Mouse (Mus musculus) hindbrain, embryonic 10.5 days (tissue): Measurements from ENCODE around the gene Madcam1. TPM values are rescaled to one million over a fixed set of nuclear protein-coding genes. Genes with fewer than 3 reads are reported as not detected.
"Not testable (repeated sequence)": the region's sequence is repeated elsewhere in the genome, so short reads cannot be mapped to it uniquely, and the experiment has no call there.

ENCODE experiments used
- DNase-seq: peaks from one replicate; pipeline ENCODE4 v3.0.0-alpha.2; 2017; ENCODE audit warnings: low spot score
- H3K27ac ChIP-seq: fragments of 300-500 bp; sonication (generic); 2 replicates; pipeline ENCODE4 v1.5.1; 2016; ENCODE audit warnings: mild to moderate bottlenecking, moderate library complexity
- H3K27me3 ChIP-seq: fragments of 300-500 bp; sonication (generic); 2 replicates; pipeline ENCODE4 v1.6.1; 2016; ENCODE audit warnings: mild to moderate bottlenecking; ENCODE audit not compliant: poor library complexity, insufficient read depth, severe bottlenecking
- H3K36me3 ChIP-seq: fragments of 300-500 bp; sonication (generic); 2 replicates; pipeline ENCODE4 v1.6.1; 2016; ENCODE audit warnings: mild to moderate bottlenecking, moderate library complexity
- H3K4me1 ChIP-seq: fragments of 300-500 bp; sonication (generic); replicated peaks from 2 replicates; pipeline ENCODE4 v1.6.1; 2016; ENCODE audit warnings: mild to moderate bottlenecking
- H3K4me3 ChIP-seq: fragments of 300-500 bp; sonication (generic); 2 replicates; pipeline ENCODE4 v1.5.1; 2016; ENCODE audit warnings: mild to moderate bottlenecking, moderate library complexity
- H3K9me3 ChIP-seq: fragments of 300-500 bp; sonication (generic); 2 replicates; pipeline ENCODE4 v1.6.1; 2016; ENCODE audit warnings: mild to moderate bottlenecking, moderate library complexity
- WGBS: fragments of 180-500 bp; shearing (Covaris S2); methylation state at CpG from one replicate; pipeline ENCODE4 v1.1.7; 2016; 5-methylcytosine and 5-hydroxymethylcytosine counted together
- polyA plus RNA-seq: library from polyadenylated mRNA; unstranded; fragments of >200 nt; fragmentation: Nextera tagmentation; extraction: Ambion mirVana; gene quantifications from 2 replicates; pipeline ENCODE4 v1.2.1, GENCODE M21; 2016

Madcam1 gene
- polyA plus RNA-seq, 1 experiment from 2014 or later, result 1.5 TPM

DNA sequence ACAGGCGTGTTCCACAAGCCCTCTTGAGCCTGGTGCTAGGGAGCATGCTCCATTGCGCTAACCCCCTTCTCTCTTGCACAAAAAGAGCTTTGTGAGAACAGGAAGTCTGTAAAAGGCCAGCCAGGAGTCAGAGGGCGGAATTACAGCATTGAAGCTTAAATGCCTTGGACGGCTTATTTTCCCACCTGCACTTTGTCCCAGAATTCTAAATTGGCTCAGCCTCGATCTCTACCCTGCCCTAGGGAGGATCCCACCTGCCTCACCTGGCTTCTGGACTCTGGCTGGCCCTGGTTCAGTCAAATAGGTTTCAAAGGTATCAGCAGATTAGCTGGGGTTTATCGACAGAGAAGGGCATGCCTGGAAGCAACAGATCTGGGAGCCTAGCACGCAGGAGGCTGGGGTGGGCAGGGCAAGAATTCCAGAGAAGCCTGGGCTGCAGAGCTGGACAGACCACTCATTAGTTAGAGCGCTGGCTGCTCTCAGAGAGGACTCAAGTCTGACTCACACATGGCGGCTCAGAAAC, 31.8 kb downstream of the Madcam1 start:
- H3K4me1 ChIP-seq, result peaks cover 20% of the 10 kb centered on the region
- peak overlapping the region; percentile 69 for H3K27ac ChIP-seq
- H3K9me3 ChIP-seq, result peaks cover 5% of the 10 kb centered on the region; the same call in 1 of the 2 replicates
- no peaks in the 10 kb centered on the region for H3K27me3 ChIP-seq
- DNase-seq, result no peak
- no peak overlapping the region for H3K4me3 ChIP-seq
- WGBS, result 66% methylated on average over 9 of the region's 9 CpGs
- H3K36me3 ChIP-seq, result 0 out of 2 replicates have a peak, but pooled peaks cover 3% of the 10 kb centered on the region

DNA sequence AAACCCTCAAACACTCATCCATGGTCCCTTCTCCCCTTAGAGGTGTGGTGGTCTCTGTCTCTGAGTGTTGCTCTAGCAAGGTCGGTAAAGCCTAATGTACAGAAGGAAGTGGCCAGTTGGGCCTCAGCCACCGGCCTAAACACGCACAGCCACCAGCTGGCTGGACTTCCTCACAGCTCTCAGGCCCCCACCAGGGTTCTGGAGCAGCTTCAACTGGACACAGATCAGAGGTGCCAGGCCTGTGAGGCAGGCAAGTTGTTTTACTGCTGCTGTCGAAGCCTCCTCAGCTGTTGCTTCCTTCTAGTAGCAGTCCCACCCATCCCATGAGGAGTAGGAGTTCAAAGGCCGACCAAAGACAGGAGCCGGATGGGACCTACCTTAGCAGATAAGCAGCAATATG, 33.6 kb downstream of the Madcam1 start:
- no peak for DNase-seq
- Histone ChIP-seq H3K4me1 (peaks cover 27% of the 10 kb centered on the region), H3K36me3 (no peaks in the 10 kb centered on the region), H3K27ac (no peak overlapping the region), H3K4me3 (no peak overlapping the region), H3K27me3 (no peaks in the 10 kb centered on the region), H3K9me3 (no peaks in the 10 kb centered on the region)
- WGBS, result 79% methylated on average over 6 of the region's 6 CpGs

DNA sequence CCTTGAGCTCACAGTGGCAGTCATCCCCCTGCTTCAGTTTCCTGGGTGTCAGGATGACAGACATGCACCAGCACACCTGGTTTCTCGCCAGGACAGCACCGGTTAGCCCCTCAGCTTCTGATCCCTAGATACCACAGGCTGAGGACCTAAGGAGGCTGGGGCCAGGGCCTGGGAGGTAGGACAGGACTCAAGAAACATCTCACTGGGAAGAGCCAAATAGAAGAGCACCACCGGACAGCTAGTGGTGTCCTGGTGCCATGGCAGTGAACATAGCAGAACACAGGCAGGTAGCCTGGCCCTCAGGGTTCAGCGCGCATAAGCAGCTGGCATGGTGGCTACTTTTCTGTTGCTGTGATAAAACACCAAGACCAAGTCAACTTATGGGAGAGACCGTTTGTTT, 34.1 kb downstream of the Madcam1 start:
- Histone ChIP-seq H3K27ac (no peak overlapping the region), H3K4me1 (peaks cover 27% of the 10 kb centered on the region), H3K9me3 (no peaks in the 10 kb centered on the region), H3K36me3 (no peaks in the 10 kb centered on the region), H3K27me3 (no peaks in the 10 kb centered on the region), H3K4me3 (no peak overlapping the region)
- DNase-seq, result no peak
- 96% methylated on average over 6 of the region's 6 CpGs for WGBS

DNA sequence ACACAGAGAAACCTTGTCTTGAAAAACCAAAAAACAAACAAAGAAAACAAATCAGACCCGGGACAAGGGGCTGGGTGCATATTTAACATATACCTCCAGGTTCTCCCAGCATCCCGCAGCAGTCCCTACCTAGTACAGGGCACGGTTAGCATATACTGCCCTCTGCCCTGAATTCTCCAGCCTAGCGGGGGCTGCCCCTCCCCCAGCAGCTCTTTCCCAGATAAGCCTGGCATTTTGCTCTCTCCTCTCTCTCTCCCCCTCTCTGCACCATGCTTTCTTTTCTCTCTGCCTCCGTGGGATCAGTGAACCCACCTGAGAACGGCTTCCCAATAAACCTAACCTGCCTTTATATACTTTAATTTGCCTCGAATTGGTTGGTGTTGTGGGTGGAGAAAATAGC, 36.3 kb downstream of the Madcam1 start:
- Histone ChIP-seq H3K27me3 (no peaks in the 10 kb centered on the region), H3K27ac (peak overlapping the region; percentile 66), H3K36me3 (no peaks in the 10 kb centered on the region), H3K4me1 (peaks cover 36% of the 10 kb centered on the region), H3K9me3 (no peaks in the 10 kb centered on the region), H3K4me3 (no peak overlapping the region)
- WGBS, result 48% methylated on average over 7 of the region's 7 CpGs
- DNase-seq, result no peak

DNA sequence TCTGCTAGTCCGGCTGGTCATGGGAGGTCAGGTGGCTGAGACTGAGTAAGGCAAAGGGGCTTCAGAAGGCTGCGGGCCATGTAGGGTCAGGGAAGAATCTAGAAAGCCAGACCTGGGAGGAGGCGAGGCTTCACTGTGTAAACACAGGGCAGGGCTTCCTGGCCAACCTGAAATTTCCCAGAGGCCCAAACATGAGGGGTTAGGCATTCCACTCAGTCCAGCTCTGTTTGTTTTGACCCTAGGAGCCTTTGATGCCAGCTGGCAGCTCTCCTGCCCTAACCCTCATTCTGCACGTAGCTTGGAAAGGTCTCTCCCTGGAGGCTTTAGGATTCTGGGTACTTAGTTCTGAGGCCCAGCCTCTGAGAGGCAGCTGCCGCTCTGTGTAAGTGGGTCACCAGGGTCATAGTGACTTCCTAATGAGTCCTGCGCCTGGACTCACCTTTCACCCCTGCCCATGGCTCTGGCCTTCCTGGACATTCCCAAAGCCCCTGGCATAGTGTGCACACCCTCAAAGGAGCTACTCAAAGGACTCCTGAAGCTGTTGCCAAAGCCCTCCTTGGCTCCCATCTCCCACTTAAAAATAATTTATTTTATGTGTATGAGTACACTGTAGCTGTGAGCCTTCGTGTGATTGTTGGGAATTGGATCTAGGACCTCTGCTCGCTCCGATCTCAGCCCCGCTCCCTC, 37.2 kb downstream of the Madcam1 start:
- Histone ChIP-seq H3K27me3 (no peaks in the 10 kb centered on the region), H3K27ac (peak overlapping the region; percentile 66), H3K4me3 (no peak overlapping the region), H3K4me1 (peaks cover 39% of the 10 kb centered on the region), H3K9me3 (no peaks in the 10 kb centered on the region), H3K36me3 (peaks cover 9% of the 10 kb centered on the region)
- peak; percentile 47 for DNase-seq
- WGBS, result 55% methylated on average over 10 of the region's 10 CpGs

DNA sequence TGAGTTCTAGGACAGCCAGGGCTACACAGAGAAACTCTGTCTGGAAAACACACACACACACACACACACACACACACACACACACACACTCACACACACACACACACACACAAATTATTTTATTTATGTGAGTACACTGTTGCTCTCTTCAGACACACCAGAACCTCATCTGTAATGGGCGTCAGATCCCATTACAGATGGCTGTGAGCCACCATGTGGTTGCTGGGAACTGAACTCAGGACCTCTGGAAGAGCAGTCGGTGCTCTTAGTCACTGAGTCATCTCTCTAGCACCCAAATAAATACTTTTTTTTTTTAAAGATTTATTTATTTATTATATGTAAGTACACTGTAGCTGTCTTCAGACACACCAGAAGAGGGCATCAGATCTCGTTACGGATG, 38.6 kb downstream of the Madcam1 start:
- not testable (repeated sequence) for DNase-seq, H3K9me3 ChIP-seq, H3K4me3 ChIP-seq, H3K27ac ChIP-seq, H3K27me3 ChIP-seq
- WGBS, result 86% methylated on average over 4 of the region's 4 CpGs
- peaks cover 52% of the 10 kb centered on the region for H3K4me1 ChIP-seq
- peaks cover 22% of the 10 kb centered on the region for H3K36me3 ChIP-seq

DNA sequence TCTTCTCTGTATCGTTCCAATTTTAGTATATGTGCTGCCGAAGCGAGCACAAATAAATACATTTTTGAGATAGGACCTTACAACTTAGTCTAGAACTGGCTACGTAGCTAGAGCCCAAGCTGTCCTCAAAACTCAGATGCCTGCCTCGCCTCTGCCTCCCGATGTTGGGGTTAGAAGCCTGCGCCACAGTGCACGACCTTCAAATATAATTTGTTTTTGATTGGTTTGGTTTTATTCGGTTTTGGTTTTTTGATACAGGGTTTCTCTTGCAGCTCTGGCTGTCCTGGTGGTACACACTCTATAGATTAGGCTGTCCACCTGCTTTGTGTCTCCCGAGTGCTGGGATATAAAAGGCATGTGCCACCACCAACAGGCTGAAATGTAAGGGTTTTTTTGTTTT, 39.2 kb downstream of the Madcam1 start:
- Histone ChIP-seq H3K27ac (peak overlapping the region; percentile 97), H3K9me3 (no peaks in the 10 kb centered on the region), H3K27me3 (no peaks in the 10 kb centered on the region), H3K36me3 (peaks cover 28% of the 10 kb centered on the region), H3K4me1 (peaks cover 54% of the 10 kb centered on the region), H3K4me3 (peak overlapping the region; percentile 87)
- no peak for DNase-seq
- 77% methylated on average over 10 of the region's 10 CpGs for WGBS

DNA sequence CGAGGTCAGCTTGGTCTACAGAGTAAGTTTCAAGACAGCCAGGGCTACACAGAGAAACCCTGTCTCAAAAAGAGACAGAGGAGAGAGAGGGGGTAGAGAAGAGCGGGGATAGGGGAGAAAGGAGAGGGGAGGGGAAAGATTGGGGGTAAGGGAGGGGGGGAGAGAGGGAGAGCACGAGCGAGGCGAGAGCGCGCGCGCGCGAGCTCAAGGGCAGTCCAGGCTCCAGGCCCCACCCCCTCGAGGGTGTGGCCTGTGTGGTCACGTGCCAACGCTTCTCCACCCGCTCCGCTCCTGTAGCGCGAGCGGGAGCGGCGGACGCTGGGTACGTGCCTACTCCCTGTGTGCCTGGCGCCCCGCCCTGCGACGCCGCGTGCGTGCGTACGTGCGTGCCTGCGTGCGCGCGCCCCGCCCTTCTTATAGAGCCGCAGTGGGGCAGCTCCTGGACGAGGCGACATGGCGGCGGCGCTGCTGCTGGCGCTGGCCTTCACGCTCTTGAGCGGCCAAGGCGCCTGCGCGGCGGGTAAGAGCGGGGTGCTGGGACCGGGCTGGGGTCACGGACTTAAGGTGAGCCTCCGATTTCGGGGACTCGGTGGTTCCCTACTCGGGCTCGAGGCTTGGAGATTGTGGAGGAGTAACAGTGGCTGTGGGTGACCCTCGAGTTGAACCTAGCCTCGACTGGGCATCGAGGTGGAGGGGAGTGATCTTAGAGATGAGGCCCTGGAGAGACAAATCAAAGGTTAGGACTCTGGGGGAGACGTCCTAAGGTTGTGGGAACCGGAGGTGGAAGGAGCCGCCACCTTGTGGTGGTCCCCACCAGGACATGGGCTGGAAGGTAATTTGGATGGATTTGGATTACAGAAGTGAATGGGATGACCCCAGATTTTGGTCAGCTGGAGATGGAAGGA, 40.0 kb downstream of the Madcam1 start, which contains the start of gene Bsg:
TSS of gene Bsg (plus strand) at position 427 of the 905 bp plus-strand sequence.
- peaks cover 36% of the 10 kb centered on the region for H3K36me3 ChIP-seq
- peak within 1 kb of the TSS; percentile 87 for H3K4me3 ChIP-seq
- DNase-seq, result peak; percentile 99
- no peaks in the 10 kb centered on the region for H3K9me3 ChIP-seq
- no peaks in the 10 kb centered on the region for H3K27me3 ChIP-seq
- WGBS, result under 1% methylated on average over 65 of the region's 65 CpGs
- peaks cover 59% of the 10 kb centered on the region for H3K4me1 ChIP-seq
- peak within 1 kb of the TSS; percentile 97 for H3K27ac ChIP-seq

DNA sequence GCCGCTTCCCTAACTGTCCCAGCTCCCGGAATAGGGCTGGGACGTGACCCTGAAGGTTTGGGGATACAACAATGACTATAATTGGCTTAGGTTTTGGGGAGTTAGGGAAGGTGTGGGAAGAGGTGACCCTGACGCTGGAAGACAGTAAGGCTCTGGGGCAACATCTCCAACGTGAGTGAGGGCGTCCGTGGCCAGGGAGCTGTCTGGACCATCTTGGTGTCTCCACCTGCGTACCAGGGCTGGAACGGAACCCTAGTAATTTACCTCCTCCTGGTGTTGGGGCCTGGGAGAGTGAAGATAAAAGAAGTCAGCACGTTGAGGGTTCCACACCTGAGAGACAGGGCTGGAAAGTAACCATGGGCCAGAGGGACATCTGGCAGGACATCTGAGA, 40.6 kb downstream of the Madcam1 start:
- Histone ChIP-seq H3K4me3 (peak overlapping the region; percentile 87), H3K36me3 (peaks cover 42% of the 10 kb centered on the region), H3K4me1 (peaks cover 59% of the 10 kb centered on the region), H3K27ac (peak overlapping the region; percentile 97), H3K27me3 (no peaks in the 10 kb centered on the region), H3K9me3 (no peaks in the 10 kb centered on the region)
- no peak for DNase-seq
- WGBS, result 8% methylated on average over 10 of the region's 10 CpGs

DNA sequence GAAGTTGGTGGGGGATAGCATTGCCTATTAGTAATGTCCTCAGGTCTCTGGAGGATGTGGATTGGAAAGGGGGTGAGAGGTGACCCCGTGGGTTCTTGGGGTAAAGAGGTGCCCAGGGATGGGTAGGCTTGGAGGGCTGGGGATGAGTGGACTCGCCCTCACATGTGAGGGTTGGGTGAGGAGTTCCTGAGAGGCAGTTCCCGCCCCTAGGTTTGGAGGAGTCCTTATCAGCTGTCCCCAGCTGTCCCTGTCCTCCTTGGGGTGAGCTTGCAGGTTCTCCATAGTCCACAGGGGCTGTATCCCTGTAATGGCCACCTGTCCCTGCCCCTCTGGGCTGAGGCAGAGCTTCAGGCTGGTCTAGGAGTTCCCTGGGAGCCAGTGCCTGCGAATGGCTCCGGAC, 41.6 kb downstream of the Madcam1 start:
- Histone ChIP-seq H3K27ac (peak overlapping the region; percentile 97), H3K27me3 (no peaks in the 10 kb centered on the region), H3K9me3 (no peaks in the 10 kb centered on the region), H3K4me1 (peaks cover 55% of the 10 kb centered on the region), H3K36me3 (peaks cover 52% of the 10 kb centered on the region), H3K4me3 (peak overlapping the region; percentile 87)
- no peak for DNase-seq
- 83% methylated on average over 5 of the region's 5 CpGs for WGBS

DNA sequence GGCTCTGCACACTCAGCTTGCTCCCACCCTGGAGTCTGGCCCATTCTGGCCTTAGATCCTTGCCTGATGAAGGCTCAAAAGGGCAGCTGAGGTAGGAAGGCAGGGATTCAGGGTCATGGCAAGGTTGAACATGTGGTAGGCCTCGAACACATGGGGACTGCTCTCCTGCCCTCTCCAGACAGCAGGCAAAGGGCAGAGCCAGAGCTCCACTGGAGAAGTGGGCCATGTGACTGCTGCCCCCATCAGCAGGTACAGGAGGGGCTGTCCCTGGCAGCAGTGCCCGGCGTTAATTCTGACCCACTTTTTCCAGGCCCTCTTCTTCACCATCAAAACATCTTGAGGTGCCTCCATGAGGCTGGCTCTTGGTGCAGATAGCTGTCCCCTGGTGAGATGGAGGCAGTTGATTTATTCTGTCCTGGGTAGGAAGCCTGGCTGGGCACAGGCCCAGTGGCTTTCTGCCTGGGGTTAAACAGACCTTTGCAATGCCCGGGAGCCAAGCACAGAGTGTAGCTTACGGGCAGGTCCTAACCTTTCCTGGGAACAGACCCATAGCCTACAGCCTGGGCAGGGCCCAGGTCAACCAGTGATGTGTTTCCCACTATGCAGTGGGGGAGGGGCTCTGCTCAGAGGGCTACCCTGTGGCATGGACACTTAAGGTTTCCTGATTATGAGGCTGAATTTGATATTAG, 42.2 kb downstream of the Madcam1 start:
- H3K36me3 ChIP-seq, result peaks cover 58% of the 10 kb centered on the region
- no peaks in the 10 kb centered on the region for H3K27me3 ChIP-seq
- peak overlapping the region; percentile 97 for H3K27ac ChIP-seq
- 82% methylated on average over 5 of the region's 5 CpGs for WGBS
- peak overlapping the region; percentile 87 for H3K4me3 ChIP-seq
- peaks cover 49% of the 10 kb centered on the region for H3K4me1 ChIP-seq
- DNase-seq, result no peak
- H3K9me3 ChIP-seq, result no peaks in the 10 kb centered on the region

DNA sequence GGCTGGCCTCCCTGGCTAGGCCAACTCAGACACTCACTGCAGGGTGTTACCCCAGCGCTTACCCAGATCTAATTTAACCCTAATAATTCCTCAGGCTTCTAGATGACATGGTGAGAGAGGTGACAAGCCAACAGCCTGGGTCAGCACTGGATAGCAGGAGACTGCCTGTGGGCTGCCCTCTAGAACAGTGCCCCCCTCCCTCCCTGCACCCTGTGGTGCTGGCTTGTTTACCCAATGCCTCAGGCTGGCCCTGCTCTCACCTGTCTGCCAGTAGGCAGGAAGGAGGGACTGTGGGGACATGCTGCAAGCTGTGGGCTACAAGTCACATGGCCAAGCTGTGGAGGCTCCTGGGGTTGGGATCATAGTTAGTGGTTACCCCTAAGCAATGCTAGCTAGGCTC, 42.8 kb downstream of the Madcam1 start:
- Histone ChIP-seq H3K27ac (no peak overlapping the region), H3K9me3 (no peaks in the 10 kb centered on the region), H3K4me3 (peak overlapping the region; percentile 87), H3K27me3 (no peaks in the 10 kb centered on the region), H3K4me1 (peaks cover 45% of the 10 kb centered on the region), H3K36me3 (peaks cover 64% of the 10 kb centered on the region)
- 81% methylated on average over 1 of the region's 1 CpGs for WGBS
- DNase-seq, result no peak
